Mouse (Mus musculus): ENCODE data around the gene Gfi1.

Gfi1 gene

DNA sequence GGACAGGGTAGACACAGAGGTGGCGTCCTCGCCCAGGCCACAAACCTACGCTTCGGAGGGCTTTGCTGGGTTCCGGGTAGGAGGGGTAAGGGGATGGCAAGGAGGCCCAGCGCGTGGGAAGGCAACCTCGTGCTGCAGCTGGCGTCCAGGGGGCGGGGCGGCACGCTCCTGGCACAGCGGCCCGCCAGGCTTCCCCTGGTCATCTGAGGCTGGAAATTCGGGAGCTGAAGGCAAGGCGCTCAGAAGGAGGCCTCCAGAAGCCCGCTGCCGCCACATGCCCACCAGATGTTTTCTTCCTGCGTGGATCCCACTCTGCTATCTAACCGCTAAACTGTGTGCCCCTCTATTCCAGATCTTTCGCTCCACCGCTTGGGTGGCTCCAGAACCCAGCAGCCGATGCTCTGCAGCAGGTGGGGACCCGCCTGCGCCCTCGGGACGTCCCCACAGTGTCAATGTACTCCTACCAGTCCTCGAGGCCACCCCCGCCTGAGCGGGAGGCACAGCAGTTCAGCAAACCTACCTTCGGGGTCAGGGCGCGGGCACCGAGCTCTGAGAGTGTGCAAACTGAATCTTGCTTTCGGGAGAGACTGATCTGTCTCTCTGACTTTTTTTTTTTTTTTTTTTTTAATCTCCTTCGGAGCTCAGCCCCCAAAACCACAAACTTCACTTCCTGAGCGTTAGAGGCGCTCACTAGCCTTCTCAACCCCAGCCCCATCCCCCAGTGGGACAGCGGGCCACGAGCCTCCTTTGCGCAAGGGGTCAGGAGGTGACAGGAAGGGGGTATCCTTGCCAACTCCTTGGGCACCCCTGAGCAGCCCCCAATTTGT, at the start of gene Gfi1:
Gene Gfi1 (minus strand): TSS at position 602 of the 827 bp plus-strand sequence.
- DNase-seq (ENCODE audit: low spot score): peak; percentile 28

DNA sequence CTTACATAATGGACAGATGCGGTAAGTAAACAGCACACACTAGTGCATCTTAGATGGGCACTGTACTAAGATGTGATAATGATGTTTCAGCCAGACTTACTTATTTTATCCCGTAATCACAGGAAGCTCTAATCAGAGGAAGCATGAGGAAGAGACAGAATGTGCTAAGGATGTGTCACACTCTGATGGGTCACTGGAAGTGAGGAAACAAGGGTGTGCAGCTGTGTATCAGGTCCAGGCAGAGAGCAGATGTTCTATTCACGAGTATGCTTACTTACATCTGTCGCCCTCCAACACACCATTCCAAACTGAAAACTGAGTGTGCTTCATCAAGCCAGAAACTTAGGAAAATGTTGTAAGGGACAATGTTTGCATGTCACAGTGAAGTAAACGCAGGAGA, 46.2 kb upstream of the Gfi1 start:
- no peak for DNase-seq (ENCODE audit: low spot score)

DNA sequence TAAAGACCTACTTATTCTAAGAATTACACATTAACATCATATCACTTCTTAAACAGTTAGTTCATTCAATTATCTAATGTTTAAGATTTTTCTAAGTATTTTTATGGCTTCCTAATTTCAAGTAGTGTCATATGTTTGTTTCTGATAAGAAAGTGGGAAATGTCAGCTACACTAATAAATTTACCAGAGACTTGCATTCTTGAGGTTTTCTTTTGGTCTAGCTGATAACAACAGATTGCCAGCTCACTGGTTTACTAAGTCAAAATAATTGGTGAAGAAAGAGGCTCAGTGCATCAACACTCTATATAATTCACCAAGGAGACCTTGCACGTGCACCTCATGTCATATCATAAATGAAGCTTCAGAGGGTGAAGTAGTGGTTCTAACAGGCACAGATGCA, 42.4 kb upstream of the Gfi1 start:
- no peak for DNase-seq (ENCODE audit: low spot score)

DNA sequence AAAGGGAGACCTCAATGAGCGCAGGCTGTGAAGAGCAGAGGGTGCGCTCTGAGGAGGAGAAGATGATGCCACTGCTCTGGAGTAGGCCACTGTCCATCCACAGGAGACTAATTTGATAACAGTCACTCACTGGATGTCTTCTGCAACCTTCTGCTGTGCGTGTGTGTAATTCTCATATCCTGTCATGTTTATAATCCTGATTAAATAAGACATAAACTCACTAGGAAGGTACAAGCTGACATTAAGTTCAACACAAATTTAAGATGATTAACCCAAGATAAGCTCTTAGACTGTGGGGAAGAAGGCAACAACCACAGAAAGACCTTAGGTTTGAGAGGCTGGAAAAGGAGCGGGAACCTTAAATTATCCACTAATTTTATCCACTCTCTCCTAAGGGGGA, 40.1 kb upstream of the Gfi1 start:
- no peak for DNase-seq (ENCODE audit: low spot score)

DNA sequence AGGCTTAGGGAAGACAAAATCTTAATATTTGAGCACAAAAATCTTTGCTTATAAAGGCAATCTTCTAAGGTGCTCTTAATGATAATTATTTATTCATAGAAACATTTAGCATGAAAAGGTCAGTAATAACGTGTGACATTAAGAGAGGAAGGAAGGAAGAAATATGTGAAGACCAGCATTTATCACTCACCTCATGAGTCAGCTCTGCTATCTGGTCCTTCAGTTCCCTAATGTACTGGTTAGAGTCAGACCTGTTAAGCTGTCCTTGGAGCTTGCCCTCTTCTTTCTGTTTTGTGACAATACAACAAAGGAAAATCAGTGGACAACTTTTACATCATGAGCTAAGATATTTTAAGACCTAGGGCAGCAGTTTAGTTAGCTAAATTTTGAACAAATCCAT, 38.6 kb upstream of the Gfi1 start:
- no peak for DNase-seq (ENCODE audit: low spot score)

DNA sequence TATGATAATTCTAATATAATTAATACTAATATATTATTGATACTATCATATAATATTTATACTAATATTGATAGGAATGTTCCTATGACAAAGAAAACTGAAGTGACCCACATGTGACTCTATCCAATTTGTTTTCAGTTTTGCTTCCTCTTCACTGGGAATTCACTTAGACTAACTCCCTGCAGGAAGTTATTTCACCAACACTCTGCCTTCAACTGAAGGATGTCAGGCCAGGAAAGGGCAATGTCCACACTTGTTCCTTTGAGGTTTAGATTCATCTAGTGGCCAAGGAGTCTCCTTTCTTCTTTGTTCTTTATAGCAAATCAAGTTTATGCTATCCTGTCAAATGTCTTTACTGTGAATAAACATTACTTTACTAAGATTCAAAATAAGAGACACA, 37.8 kb upstream of the Gfi1 start:
- DNase-seq (ENCODE audit: low spot score): no peak

DNA sequence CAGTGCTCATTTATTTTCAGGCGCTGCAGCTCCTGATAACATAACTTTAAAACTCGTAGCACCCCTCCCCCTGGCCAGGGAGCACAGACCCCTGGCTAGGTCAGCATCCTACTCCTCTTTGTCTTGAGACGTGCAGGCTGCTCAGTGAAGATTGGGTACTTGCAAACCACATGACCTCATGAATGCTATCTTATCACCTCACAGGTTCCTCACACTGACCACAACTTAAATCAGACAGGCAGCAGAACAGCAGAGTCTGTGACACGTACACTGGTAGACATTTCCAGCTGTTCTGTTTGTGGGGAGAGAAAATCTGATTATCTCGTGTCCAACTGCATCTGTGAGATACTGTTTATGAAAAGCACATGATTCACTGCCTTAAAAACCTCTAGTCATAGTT, 33.3 kb upstream of the Gfi1 start:
- DNase-seq (ENCODE audit: low spot score): no peak

DNA sequence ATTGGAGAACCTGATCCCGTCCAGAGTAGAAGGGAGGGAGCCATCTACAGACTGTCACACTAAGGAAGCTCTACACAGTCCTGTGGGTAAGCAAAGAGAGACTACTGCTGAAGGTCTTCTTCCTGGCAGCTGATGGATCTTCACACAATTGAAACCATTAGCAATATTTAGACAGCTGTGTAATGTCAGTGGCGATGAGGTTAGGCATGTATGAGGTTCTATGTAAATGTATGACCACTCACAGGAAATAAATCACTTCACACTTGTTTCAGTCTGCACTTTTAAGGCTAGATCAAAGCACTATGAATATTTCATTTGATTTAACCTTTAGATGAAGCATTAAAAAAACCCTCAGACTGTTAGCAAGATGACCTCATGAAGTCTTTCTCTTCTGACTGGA, 30.2 kb upstream of the Gfi1 start:
- DNase-seq (ENCODE audit: low spot score): no peak

DNA sequence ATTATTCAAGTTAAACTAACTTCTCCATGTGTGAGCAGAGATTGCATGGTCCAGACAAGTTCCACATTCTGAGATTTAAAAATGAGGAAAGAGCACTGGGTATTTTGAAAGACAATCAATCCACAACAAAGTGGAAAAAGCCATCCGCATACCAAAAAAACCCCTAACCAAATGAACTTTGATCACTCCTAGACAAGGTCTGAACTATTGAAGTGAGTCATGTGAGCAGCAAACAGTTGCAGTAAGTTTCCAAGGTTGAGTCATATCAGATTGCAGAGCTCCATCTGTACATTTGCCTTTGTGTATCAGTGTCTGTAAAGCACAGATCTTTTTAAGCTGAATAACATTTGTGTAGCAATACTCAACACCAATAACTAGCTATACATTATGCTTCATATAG, 28.9 kb upstream of the Gfi1 start:
- no peak for DNase-seq (ENCODE audit: low spot score)

DNA sequence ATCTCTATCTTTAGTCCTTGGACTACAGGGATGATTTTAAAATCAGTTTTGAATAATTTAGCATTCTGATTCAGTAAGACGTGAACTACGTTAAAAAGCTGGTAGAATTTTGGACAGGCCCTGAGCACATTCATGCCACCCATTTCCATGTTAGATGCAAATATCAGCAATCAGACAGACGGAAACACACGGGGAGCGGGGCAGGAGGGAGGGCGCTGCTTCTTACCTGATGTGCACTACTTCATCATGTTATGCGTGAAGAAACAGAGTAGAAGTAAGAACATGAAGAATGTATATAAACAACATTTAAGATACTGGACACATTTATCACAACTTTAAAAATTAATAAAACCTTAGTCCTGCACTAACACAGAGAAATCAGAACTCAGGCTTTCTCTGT, 27.8 kb upstream of the Gfi1 start:
- DNase-seq (ENCODE audit: low spot score): no peak

DNA sequence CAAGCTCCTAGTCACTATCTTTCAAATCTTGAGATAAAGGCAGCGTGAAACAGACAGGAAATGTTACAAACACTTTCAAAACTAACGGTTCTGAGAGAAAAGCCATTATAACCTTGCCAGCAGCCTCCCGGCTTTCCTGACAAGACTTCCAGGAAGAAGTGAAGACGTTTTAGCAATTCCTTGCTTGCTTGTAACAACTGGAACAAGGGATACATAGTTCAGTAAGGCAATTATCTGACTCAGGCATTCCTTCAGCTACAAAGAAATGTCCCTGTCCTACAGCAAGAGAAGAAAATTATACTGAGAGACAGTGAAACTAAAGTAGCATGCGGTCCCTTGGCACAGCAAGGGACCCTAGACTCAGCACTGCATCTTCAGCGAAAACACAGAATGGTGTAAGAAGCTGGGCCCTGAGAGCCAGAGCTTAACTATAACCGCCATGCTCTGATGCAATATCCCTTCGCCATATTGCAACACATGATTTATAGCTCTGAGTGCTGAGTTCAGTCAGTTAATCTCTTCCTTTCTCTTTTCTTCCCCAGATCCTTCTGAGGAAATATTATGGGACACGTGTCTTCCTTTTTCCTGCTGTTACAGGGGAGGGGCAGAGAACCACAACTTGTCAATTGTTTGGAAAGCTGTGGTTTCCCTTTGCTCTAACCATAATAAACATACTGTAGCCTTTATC, 23.5 kb upstream of the Gfi1 start:
- DNase-seq (ENCODE audit: low spot score): no peak

DNA sequence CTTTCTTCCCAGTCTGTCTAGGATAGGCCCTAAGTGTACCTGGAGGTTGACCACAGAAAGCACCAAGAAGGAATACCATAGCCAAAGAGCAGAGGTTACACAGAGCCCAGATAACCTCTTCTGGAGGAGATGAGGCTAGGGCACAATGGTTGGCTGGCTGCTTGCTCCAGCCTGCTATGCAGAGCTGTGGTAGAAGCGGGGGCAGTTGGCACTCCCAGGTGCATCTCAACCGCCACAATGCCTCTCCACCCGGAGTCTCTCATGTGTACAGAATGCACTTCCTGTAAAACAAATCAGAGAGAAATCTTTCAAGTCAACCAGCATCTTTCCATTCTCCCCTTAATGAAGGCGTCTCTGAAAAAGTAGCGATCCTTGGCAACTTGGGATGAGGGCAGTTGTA, 13.2 kb upstream of the Gfi1 start:
- DNase-seq (ENCODE audit: low spot score): no peak

DNA sequence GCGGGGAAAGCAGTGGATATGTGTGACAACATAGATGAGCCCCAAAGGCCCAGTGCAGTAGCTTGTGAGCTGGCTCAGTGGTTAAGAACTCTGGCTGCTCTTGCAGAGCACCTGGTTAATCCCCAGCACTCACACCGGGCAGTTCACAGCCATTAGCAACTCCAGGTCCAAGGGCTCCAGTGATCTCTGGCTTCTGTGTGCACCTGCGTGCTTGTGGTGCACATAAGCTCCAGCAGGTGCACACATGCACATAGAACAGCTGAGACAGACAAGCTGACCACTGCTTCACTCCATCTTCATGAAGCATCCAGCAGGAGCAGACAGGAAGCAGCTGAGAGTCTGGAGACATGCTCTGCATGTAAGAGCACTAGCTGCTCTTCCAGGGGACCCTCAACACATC, 12.5 kb upstream of the Gfi1 start:
- no peak for DNase-seq (ENCODE audit: low spot score)

DNA sequence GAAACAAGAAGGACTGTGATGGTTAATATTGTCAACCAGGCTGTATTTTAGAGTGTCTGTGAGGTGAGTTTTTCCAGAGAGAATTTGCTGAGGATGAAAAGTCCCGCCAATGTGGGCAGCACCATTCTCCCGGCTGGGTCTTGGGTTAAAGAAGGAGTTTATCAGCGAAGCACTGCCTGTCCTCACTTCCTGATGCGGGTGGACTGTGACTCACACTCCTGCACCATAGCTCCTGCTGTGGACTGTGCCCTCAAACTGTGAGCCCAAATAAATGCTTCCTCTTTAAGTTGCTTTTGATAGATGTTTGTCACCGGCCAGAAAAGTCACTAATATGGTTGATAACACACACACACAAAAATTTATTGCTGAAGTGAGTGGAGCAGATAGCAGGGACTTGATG, 10.3 kb upstream of the Gfi1 start:
- DNase-seq (ENCODE audit: low spot score): no peak

DNA sequence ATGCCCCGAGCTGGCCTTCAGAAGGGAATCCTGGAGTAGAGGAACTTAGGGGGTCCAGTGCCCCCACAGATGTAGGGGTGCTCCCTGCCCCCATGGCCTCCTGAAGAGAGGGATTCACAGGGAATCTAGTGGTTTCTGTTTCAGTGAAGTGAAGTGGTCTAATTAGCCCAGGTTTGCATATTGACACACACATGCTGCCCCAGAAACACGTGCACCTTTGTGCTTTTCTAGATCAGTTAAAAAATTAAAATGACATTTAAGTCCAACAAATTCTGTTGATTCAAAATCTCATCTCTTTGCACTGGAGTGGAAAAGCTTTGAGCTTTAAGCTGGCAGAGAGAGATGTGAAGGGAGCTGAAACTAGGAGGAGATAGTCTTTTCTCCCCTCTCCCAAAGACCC, 6.0 kb upstream of the Gfi1 start:
- no peak for DNase-seq (ENCODE audit: low spot score)

DNA sequence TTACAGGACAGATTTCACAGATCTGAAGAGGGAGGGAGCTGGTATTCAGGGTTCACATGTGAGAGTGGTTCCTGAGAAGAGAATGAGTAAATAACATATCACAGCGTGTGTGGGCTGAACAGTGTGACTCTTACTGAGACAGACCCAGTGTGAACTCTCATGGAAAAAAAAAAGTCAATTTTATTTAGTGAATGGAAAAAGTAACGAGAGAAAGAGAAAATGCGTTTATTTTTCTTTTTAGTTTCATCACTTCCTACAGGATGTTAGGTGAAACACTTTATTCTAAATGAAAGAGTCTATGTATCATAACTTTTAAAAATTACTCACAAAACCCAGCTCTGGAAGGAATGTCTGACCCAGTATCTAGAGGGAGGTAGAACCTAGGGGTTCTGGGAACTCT, 5.6 kb upstream of the Gfi1 start:
- DNase-seq (ENCODE audit: low spot score): no peak

DNA sequence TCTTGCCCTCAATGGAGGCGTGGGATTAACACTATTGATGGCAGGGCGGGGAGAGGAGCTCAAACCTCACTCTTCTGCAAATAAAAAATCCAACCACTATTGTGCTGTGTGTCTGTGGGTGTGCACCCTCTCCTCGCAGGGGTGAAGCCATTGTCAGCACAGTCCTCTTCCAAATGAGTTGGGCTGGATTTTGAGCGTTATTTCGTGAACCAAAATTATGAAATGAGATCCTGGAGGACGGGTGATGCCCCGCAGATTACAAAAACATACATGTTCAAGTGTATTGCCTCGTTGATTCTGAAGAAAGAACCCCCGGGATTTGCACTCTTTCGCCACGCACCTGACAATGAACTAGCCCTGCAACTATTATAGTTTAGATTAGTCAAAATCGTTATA, 1.2 kb upstream of the Gfi1 start:
- peak; percentile 11 for DNase-seq (ENCODE audit: low spot score)

DNA sequence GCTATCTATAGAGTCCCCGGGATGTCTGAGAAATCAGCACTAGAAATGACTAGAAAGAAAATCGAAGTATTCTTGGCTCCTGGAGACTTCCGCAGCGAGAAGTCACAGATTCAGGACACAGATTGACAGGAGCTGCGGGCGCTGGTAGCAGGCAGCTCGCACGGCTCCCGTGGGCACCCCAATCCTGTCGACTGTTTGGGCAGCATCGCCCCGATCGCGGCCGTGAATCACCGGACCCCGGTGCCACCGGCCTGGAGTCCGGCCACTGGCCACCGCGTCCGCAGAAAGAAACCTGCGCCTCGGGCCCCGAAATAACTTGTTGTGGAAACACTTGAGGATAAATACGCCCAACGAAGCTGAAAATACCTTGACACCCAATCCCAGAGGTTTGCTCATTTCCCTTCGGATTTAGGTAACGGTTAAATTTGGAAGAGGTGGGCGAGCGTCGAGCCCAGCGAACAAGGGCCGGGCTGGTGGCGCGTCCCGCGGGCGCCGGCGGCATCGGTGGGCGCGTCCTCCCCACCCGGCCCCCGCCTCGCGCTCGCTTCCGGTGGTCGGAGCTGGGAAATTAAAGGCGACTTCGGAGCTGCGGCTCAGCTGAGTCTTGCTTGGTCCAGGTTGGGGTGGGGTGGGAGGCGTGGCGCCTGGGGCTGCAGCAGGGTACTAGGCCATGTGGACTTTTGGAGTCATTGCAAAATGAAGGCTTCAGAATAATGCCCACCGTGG, 608 bp upstream of the Gfi1 start:
- peak; percentile 8 for DNase-seq (ENCODE audit: low spot score)

DNA sequence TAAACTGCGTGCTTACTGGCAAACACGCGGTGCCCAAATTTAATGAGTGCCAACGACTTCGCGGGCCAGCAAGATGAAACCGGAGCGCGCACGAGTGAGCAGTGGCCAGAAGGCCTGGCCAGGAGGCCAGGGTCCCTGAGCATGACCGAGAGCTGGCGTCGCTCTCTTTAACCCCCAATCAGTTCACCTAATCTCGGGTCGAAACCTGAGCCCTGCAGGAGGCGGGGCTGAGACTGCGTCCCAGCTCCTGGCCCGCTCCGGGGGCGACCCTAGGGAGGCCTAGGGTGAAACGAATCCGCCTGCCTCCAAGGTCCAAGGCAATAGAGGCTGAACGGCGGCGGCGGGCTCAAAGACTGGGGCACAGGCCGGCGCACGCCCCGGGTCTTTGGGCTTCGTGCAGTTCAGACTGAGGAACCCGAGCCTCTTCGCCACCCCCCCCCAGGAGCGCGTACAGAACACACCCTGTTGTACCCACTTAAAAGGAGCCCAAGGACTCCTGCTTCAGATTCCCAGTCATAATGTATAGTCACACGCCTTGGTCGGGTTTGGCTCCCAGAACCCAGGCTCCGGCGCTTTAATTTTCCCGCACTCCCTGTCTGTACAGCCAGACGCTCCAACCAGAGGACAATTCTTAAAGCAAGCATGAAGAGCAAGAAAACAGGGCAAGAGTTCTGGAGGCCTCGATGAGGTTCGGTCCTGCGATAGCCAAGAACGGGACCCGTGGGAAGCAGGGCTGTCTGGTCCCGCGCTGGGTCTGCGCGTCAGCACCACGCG, 988 bp downstream of the Gfi1 start:
- peak; percentile 11 for DNase-seq (ENCODE audit: low spot score)

DNA sequence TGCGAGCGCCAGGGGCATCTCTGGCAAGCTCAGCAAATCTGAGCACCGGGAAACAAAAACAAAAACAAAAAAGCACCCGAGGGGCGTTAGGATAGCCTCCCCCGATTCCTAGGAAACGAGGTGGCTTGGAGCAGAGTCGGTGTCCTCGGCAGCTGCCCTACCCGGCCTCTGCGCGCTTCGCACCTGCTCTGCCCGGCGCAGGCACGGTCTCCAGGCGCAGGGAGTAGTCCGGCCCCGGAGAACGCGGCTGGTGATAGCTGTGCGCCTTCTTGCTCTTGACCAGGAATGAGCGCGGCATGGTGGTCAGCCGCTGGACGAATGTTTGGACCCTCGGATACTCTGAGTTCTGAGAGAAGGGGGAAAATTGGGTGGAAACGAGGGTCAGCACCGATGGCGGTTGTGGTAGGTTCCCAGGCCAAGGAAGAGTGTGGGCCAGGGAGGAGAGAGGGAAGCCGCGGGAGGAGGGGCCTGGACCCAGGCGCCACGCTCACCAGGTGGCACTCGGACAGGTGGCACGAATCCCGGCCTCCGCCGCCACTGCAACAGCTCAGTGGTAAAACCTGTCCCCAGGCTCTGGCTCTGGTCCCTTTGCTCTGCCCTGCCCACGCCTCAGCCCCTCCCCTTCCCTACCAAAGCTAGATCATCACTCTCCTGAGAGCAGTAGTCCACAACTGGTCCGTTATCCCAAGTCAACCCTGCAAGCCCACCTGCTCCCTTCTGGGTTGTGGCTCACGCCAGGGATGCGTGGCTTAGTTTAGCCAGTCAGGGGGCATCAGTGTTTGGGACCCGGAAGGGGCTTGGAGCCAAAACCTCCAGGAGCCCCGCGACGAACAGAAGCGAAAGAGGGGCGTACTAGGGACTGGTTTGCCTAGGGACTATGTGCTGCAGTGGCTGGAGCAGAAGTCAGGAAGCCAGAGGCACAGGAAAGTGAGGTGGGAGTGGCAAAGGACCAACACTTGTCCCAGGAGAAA, 2.0 kb downstream of the Gfi1 start:
- peak; percentile 15 for DNase-seq (ENCODE audit: low spot score)

All from ovary, postnatal 36 days (tissue).